8 mouse cellular contexts compared by ENCODE assay signal in the genomic region with DNA sequence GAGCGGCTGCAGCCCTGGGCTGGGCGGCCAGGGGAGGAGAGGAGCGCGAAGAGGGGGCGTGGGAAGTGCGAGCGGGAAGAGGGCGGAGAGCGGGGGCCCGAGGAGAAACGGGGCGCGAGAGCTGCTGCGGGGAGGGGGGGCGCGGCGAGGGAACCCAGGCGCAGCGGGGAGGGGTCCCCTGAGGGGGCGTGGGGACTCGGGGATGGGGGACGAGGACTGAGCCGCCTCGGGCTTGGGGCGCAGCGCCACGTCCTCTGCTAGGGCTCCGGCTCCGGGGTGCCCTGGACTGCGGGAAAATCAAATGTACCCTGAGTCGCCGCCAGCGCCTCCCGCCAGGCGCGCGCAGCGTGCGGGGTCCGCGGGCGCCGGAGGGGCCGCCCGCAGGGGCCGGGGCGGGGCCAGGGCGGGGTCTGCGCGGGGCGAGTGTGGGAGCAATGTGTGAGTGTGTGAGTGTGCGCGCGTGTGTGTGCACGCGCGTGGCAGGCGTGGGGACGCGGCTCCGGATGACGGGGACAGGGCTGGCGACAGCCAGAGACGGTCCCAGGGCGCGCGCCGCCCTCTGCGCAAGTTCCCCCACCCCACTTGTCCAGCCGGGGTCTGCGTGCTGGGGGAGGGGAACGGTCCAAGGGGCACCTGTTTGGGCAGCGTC. TPM values are rescaled to one million over a fixed set of nuclear protein-coding genes. Genes with fewer than 3 reads are reported as not detected.
DNase-seq lines count a peak whose midpoint lies in the region; ATAC-seq and TF ChIP-seq lines count a peak whose summit lies in the region.

A gene (minus strand): TSS at position 396 of the 649 bp plus-strand sequence.

- peak within 1 kb of the TSS; percentile 64 for H3K9ac ChIP-seq in heart, embryonic 15.5 days
- H3K9ac ChIP-seq in forebrain, embryonic 16.5 days (replicated peaks; ENCODE audit: low read depth, low read length) = peak within 1 kb of the TSS; percentile 68

- H3K4me1 ChIP-seq in heart, embryonic 15.5 days (replicated peaks) = peaks cover 30% of the 10 kb centered on the region
- H3K4me1 ChIP-seq in forebrain, embryonic 16.5 days (replicated peaks; ENCODE audit: control insufficient read depth, insufficient read depth, low read length) = peaks cover 14% of the 10 kb centered on the region

- H3K4me3 ChIP-seq in heart, embryonic 15.5 days = peak within 1 kb of the TSS; percentile 61
- H3K4me3 ChIP-seq in forebrain, embryonic 16.5 days (replicated peaks; ENCODE audit: low read length) = peak within 1 kb of the TSS; percentile 73
- H3K4me3 ChIP-seq in myocyte = no peak within 1 kb of the TSS

- H3K9me3 ChIP-seq in heart, embryonic 15.5 days (replicated peaks) = no peaks in the 10 kb centered on the region
- no peaks in the 10 kb centered on the region for H3K9me3 ChIP-seq in forebrain, embryonic 16.5 days (ENCODE audit: control insufficient read depth, low read length)

- peak within 1 kb of the TSS; percentile 100 for H3K4me2 ChIP-seq in heart, embryonic 15.5 days
- peak within 1 kb of the TSS; percentile 96 for H3K4me2 ChIP-seq in forebrain, embryonic 16.5 days (ENCODE audit: low read length)
- H3K4me2 ChIP-seq in myocyte (ENCODE audit: low read depth) = peak within 1 kb of the TSS; percentile 6

- peak; percentile 50; the same call in 1 of the 2 replicates for ATAC-seq in heart, embryonic 15.5 days (replicated peaks; ENCODE audit: insufficient number of reproducible peaks, insufficient read depth, low FRiP score, low read depth)
- ATAC-seq in forebrain, embryonic 16.5 days = peak; percentile 74

- no peak for TF ChIP-seq POLR2A in myocyte (IDR thresholded peaks at IDR 0.05; ENCODE audit: insufficient read length, low read depth)

- under 1% methylated on average over 53 of the region's 73 CpGs for WGBS in heart, embryonic 15.5 days
- under 1% methylated on average over 61 of the region's 73 CpGs for WGBS in forebrain, embryonic 16.5 days

- peaks cover 58% of the 10 kb centered on the region for H3K27me3 ChIP-seq in heart, embryonic 15.5 days
- H3K27me3 ChIP-seq in forebrain, embryonic 16.5 days (replicated peaks; ENCODE audit: control insufficient read depth, insufficient read depth, low read length) = 0 out of 2 replicates have a peak, but pooled peaks cover 2% of the 10 kb centered on the region
- H3K27me3 ChIP-seq in myocyte (ENCODE audit: control insufficient read depth, insufficient read depth, insufficient read length) = peaks cover 56% of the 10 kb centered on the region

- intact Hi-C loops in left cerebral cortex, postnatal 14 days (cut with DNase I) = no loop called here

- DNase-seq in heart, adult 8-10 months (ENCODE audit: low spot score) = no peak
- peak; percentile 23 for DNase-seq in T-cell, adult 2 months (ENCODE audit: low spot score)
- DNase-seq in left cerebral cortex, postnatal 14 days (ENCODE audit: low spot score in 2 of 2) = peak; percentile 49 to 71
- no peak for DNase-seq in urinary bladder, adult 2 months (ENCODE audit: low spot score)
- no peak for DNase-seq in adrenal gland, postnatal 10 days

- no peaks in the 10 kb centered on the region for H3K79me2 ChIP-seq in myocyte (ENCODE audit: control insufficient read depth, insufficient read depth)

- H3ac ChIP-seq in myocyte (ENCODE audit: control insufficient read depth, insufficient read length) = no peak within 1 kb of the TSS

- peak within 1 kb of the TSS; percentile 29 for H3K27ac ChIP-seq in heart, embryonic 15.5 days
- no peak within 1 kb of the TSS for H3K27ac ChIP-seq in forebrain, embryonic 16.5 days (ENCODE audit: low read length)

- no peaks in the 10 kb centered on the region for H3K36me3 ChIP-seq in heart, embryonic 15.5 days
- no peaks in the 10 kb centered on the region for H3K36me3 ChIP-seq in forebrain, embryonic 16.5 days (ENCODE audit: control insufficient read depth, insufficient read depth)
- no peaks in the 10 kb centered on the region for H3K36me3 ChIP-seq in myocyte (ENCODE audit: control insufficient read depth, insufficient read depth)

TF ChIP-seq in myocyte, 11 proteins besides CTCF, POLR2A, EP300 and RAD21:
- TF ChIP-seq USF1 (IDR thresholded peaks at IDR 0.05; ENCODE audit: low read depth) (no peak), POLR2AphosphoS2 (IDR thresholded peaks at IDR 0.05; ENCODE audit: insufficient read length, low read depth) (no peak), TCF3 (IDR thresholded peaks at IDR 0.05; ENCODE audit: insufficient read length, low read depth) (no peak), MYOD1 (IDR thresholded peaks at IDR 0.05; ENCODE audit: control insufficient read depth in 1 of 3, insufficient read length in 2 of 3, low read depth in 2 of 3) (no peak), MYOG (IDR thresholded peaks at IDR 0.05; ENCODE audit: control insufficient read depth in 1 of 3, insufficient read depth in 1 of 3, insufficient read length in 2 of 3, low read depth in 2 of 3) (no peak), REST (IDR thresholded peaks at IDR 0.05; ENCODE audit: insufficient read depth, insufficient read length) (no peak), E2F4 (IDR thresholded peaks at IDR 0.05; ENCODE audit: insufficient read depth) (no peak), MAX (IDR thresholded peaks at IDR 0.05; ENCODE audit: low read depth) (no peak), TCF12 (IDR thresholded peaks at IDR 0.05; ENCODE audit: insufficient read depth, poor library complexity, severe bottlenecking) (no peak), SRF (IDR thresholded peaks at IDR 0.05; ENCODE audit: control insufficient read depth, insufficient read length, low read depth) (no peak), CEBPB (IDR thresholded peaks at IDR 0.05; ENCODE audit: insufficient read depth, poor library complexity, severe bottlenecking) (no peak)

RNA-seq across cellular contexts. Expression of the gene that starts here (rescaled TPM):
- polyA plus RNA-seq in heart, embryonic 15.5 days (2015; fragmentation: Nextera tagmentation; extraction: Ambion mirVana) = 14.9 and 17.9 TPM in 2 replicates
- 1 to 10 TPM; 3.2 to 9.5 (median 4.4) TPM for total RNA-seq in heart, adult 8-10 months (2022)
- polyA plus RNA-seq in forebrain, embryonic 16.5 days (2015; fragmentation: Nextera tagmentation; extraction: Ambion mirVana) = 25.0 and 35.5 TPM in 2 replicates
- 10 to 100 TPM; 82.0 to 86.5 TPM for total RNA-seq in left cerebral cortex, postnatal 14 days (2021)
- 0.56 TPM for polyA plus RNA-seq in myocyte (2012; fragmentation: generic; extraction: Trizol)
- polyA plus RNA-seq in urinary bladder, adult 2 months (2012; rRNA removed) = 0.56 and 1.0 TPM in 2 replicates
- total RNA-seq in adrenal gland, postnatal 10 days (2021) = 1 to 10 TPM; 1.0 to 1.6 TPM

Comparison
In these comparisons a context has a peak if more than half of its experiments do, and no peak if none do; other contexts are left out.
1. RNA of the gene that starts here (total RNA-seq): 82.0 to 86.5 TPM in left cerebral cortex, postnatal 14 days; 3.2 to 9.5 TPM in heart, adult 8-10 months and 1.0 to 1.6 TPM in adrenal gland, postnatal 10 days; every median in the first group is over 4 times any median in the second.
2. H3K4me2 ChIP-seq: peak in every context shown above with its lines; median percentile 100 in heart, embryonic 15.5 days; 96 in forebrain, embryonic 16.5 days; 6 in myocyte.
3. DNase-seq: peak in T-cell, adult 2 months (single experiment) and left cerebral cortex, postnatal 14 days (2 of 2); none in heart, adult 8-10 months (single experiment), urinary bladder, adult 2 months (single experiment) and adrenal gland, postnatal 10 days (single experiment).